Mouse (Mus musculus) embryonic facial prominence, embryonic 13.5 days (tissue): ENCODE measurements around the gene Cul4b. TPM values are rescaled to one million over a fixed set of nuclear protein-coding genes. Genes with fewer than 3 reads are reported as not detected.
"Not testable (repeated sequence)": the region's sequence is repeated elsewhere in the genome, so short reads cannot be mapped to it uniquely, and the experiment has no call there.

Experiments used
- ATAC-seq: fragments of 200-750 bp; cut with Nextera tagmentation; 2 replicates; pipeline ENCODE4 v1.8.0; 2017; ENCODE audit warnings: low read depth; ENCODE audit not compliant: insufficient number of reproducible peaks, insufficient read depth, low FRiP score, low TSS enrichment
- H3K27ac ChIP-seq: fragments of 300-500 bp; sonication (generic); 2 replicates; pipeline ENCODE4 v1.5.1; 2015; ENCODE audit warnings: moderate library complexity, mild to moderate bottlenecking, inconsistent platforms
- H3K27me3 ChIP-seq: fragments of 300-500 bp; sonication (generic); 2 replicates; pipeline ENCODE4 v1.6.1; 2015; ENCODE audit warnings: mild to moderate bottlenecking, inconsistent platforms
- H3K36me3 ChIP-seq: fragments of 300-500 bp; sonication (generic); 2 replicates; pipeline ENCODE4 v1.6.1; 2015; ENCODE audit warnings: mild to moderate bottlenecking, inconsistent platforms
- H3K4me1 ChIP-seq: fragments of 300-500 bp; sonication (generic); 2 replicates; pipeline ENCODE4 v1.6.1; 2015; ENCODE audit warnings: inconsistent platforms
- H3K4me2 ChIP-seq: fragments of 300-500 bp; sonication (generic); 2 replicates; pipeline ENCODE4 v1.6.1; 2015; ENCODE audit warnings: moderate library complexity, mild to moderate bottlenecking, inconsistent platforms
- H3K4me3 ChIP-seq: fragments of 300-500 bp; sonication (generic); 2 replicates; pipeline ENCODE4 v1.5.1; 2015; ENCODE audit warnings: mild to moderate bottlenecking, inconsistent platforms
- H3K9ac ChIP-seq: fragments of 300-500 bp; sonication (generic); 2 replicates; pipeline ENCODE4 v1.6.1; 2015; ENCODE audit warnings: mild to moderate bottlenecking, inconsistent platforms
- H3K9me3 ChIP-seq: fragments of 300-500 bp; sonication (generic); 2 replicates; pipeline ENCODE4 v1.6.1; 2016; ENCODE audit warnings: inconsistent platforms
- WGBS: fragments of 180-500 bp; shearing (Covaris S2); methylation state at CpG from one replicate; pipeline ENCODE4 v1.1.7; 2015; ENCODE audit warnings: mixed read lengths; 5-methylcytosine and 5-hydroxymethylcytosine counted together
- polyA plus RNA-seq: library from polyadenylated mRNA; unstranded; fragments of >200 nt; fragmentation: Nextera tagmentation; extraction: Ambion mirVana; gene quantifications from 2 replicates; pipeline ENCODE4 v1.2.1, GENCODE M21; 2015

The Cul4b gene
- polyA plus RNA-seq, 1 experiment from 2014 or later = 35.6 TPM

- 22% methylated on average over 14 of the region's 19 CpGs for WGBS
- Histone ChIP-seq H3K27me3 (no peaks in the 10 kb centered on the region), H3K36me3 (peaks cover 5% of the 10 kb centered on the region; the same call in 1 of the 2 replicates), H3K4me3 (peak overlapping the region; percentile 51), H3K9me3 (no peaks in the 10 kb centered on the region), H3K4me2 (peak overlapping the region; percentile 63), H3K27ac (peak overlapping the region; percentile 96), H3K4me1 (no peaks in the 10 kb centered on the region), H3K9ac (peak overlapping the region; percentile 73)
- no peak for ATAC-seq
Measured at GRCm38 (mm10) chrX:38563941-38564541, 12.0 kb downstream of the Cul4b start.

GRCm38 (mm10) chrX:38553255-38553654 is 22.7 kb downstream of the Cul4b start:
- peaks cover under 1% of the 10 kb centered on the region for H3K36me3 ChIP-seq
- no peak overlapping the region for H3K27ac ChIP-seq
- H3K27me3 ChIP-seq = no peaks in the 10 kb centered on the region
- H3K9ac ChIP-seq = no peak overlapping the region
- no peaks in the 10 kb centered on the region for H3K4me1 ChIP-seq
- H3K4me2 ChIP-seq = no peak overlapping the region
- no peak for ATAC-seq
- H3K9me3 ChIP-seq = no peaks in the 10 kb centered on the region
- no peak overlapping the region for H3K4me3 ChIP-seq

GRCm38 (mm10) chrX:38514556-38514955 is 61.4 kb downstream of the Cul4b start:
- Histone ChIP-seq H3K36me3 (no peaks in the 10 kb centered on the region), H3K9me3 (no peaks in the 10 kb centered on the region), H3K9ac (no peak overlapping the region), H3K4me1 (no peaks in the 10 kb centered on the region), H3K4me3 (no peak overlapping the region), H3K4me2 (no peak overlapping the region), H3K27ac (no peak overlapping the region), H3K27me3 (no peaks in the 10 kb centered on the region)
- 6% methylated on average over 7 of the region's 7 CpGs for WGBS
- ATAC-seq = no peak

GRCm38 (mm10) chrX:38504846-38505245 is 71.2 kb downstream of the Cul4b start:
- 85% methylated on average over 14 of the region's 14 CpGs for WGBS
- no peak for ATAC-seq

GRCm38 (mm10) chrX:38502182-38502581 is 73.8 kb downstream of the Cul4b start:
- H3K36me3 ChIP-seq, ATAC-seq, H3K9ac ChIP-seq, H3K4me2 ChIP-seq, H3K4me3 ChIP-seq, H3K27ac ChIP-seq, H3K4me1 ChIP-seq, H3K27me3 ChIP-seq, H3K9me3 ChIP-seq: not testable (repeated sequence)
- 74% methylated on average over 5 of the region's 5 CpGs for WGBS

More at GRCm38 (mm10) chrX:38504846-38505245, 71.2 kb downstream of the Cul4b start:
- H3K9ac ChIP-seq = no peak overlapping the region
- no peaks in the 10 kb centered on the region for H3K27me3 ChIP-seq
- H3K36me3 ChIP-seq = no peaks in the 10 kb centered on the region
- no peaks in the 10 kb centered on the region for H3K9me3 ChIP-seq
- no peak overlapping the region for H3K4me3 ChIP-seq
- H3K27ac ChIP-seq = no peak overlapping the region
- no peak overlapping the region for H3K4me2 ChIP-seq
- H3K4me1 ChIP-seq = no peaks in the 10 kb centered on the region

DNA sequence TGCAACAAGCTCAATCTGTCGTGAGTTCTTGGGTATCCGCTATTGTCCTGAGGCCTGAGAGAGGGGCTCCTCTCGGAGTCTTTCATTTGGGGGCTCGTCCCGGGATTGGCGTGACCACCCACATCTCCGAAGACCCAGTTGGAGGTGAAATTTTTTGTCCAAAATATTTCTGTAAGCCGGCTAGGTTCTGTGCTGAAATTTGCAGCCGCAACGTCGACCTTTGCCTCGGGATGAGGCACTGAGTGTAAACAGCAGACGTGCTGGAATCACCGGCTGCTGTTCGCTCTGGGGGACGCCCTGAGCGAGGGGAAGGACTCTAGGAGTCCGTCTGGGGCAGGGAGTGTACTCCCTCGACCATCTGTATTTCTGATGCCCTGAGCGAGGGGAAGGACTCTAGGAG is 90.5 kb downstream of the Cul4b start:
- peak overlapping the region; percentile 44 for H3K4me2 ChIP-seq
- WGBS = 28% methylated on average over 20 of the region's 20 CpGs

More for the DNA sequence above, 90.5 kb downstream of the Cul4b start:
- not testable (repeated sequence) for ATAC-seq, H3K9ac ChIP-seq, H3K9me3 ChIP-seq, H3K4me1 ChIP-seq, H3K36me3 ChIP-seq, H3K27ac ChIP-seq, H3K27me3 ChIP-seq
- peak overlapping the region; percentile 20; the same call in 1 of the 2 replicates for H3K4me3 ChIP-seq

Other genes starting within 250 kb of the Cul4b start
- 108 and 120 TPM in 2 replicates for gene Lamp2, start 119.7 kb downstream of the Cul4b start, polyA plus RNA-seq
- 96.1 and 96.7 TPM in 2 replicates for gene Mcts1, start 24.4 kb upstream of the Cul4b start, polyA plus RNA-seq
- gene C1galt1c1, start 58.9 kb upstream of the Cul4b start, polyA plus RNA-seq = 24.9 and 26.5 TPM in 2 replicates
- not detected in 2 replicates for gene 6030498E09Rik, start 196.5 kb upstream of the Cul4b start, polyA plus RNA-seq